Mouse (Mus musculus): ENCODE results near the gene Fbxl16. TPM values are rescaled to one million over a fixed set of nuclear protein-coding genes. Genes with fewer than 3 reads are reported as not detected.

Fbxl16 gene
- polyA plus RNA-seq, 1 experiment = 1.4 TPM

GRCm38 (mm10) chr17:25830806-25831431, 22.0 kb downstream of the Fbxl16 start:
- 91% methylated on average over 14 of the region's 14 CpGs for WGBS
- no peak for DNase-seq (ENCODE audit: low read depth in 1 of 2, low spot score in 2 of 2)
- H3K36me3 ChIP-seq (ENCODE audit: control insufficient read depth, insufficient read depth, low read length) = peaks cover 16% of the 10 kb centered on the region
- peaks cover 25% of the 10 kb centered on the region; the same call in 1 of the 2 replicates for H3K4me1 ChIP-seq (ENCODE audit: control insufficient read depth, insufficient read depth, insufficient read length)
- H3K4me3 ChIP-seq (ENCODE audit: extremely low read depth, insufficient read depth, insufficient read length) = no peak overlapping the region
- H3K27me3 ChIP-seq (ENCODE audit: control insufficient read depth, insufficient read depth, low read length) = no peaks in the 10 kb centered on the region
- TF ChIP-seq POLR2A (IDR thresholded peaks at IDR 0.05; ENCODE audit: low read depth, low read length) = no peak
- TF ChIP-seq CTCF (IDR thresholded peaks at IDR 0.05; ENCODE audit: extremely low read depth, insufficient read depth, insufficient read length, insufficient replicate concordance) = no peak
- no peak overlapping the region for H3K27ac ChIP-seq (ENCODE audit: insufficient read depth, low read length)

GRCm38 (mm10) chr17:25831451-25832281, 22.8 kb downstream of the Fbxl16 start:
- peak overlapping the region; percentile 89 for H3K4me3 ChIP-seq (ENCODE audit: extremely low read depth, insufficient read depth, insufficient read length)
- DNase-seq (ENCODE audit: low read depth in 1 of 2, low spot score in 2 of 2) = no peak
- peak overlapping the region; percentile 80; the same call in 1 of the 2 replicates for H3K27ac ChIP-seq (ENCODE audit: insufficient read depth, low read length)
- WGBS = 54% methylated on average over 21 of the region's 21 CpGs
- peaks cover 25% of the 10 kb centered on the region; the same call in 1 of the 2 replicates for H3K4me1 ChIP-seq (ENCODE audit: control insufficient read depth, insufficient read depth, insufficient read length)
- TF ChIP-seq POLR2A (IDR thresholded peaks at IDR 0.05; ENCODE audit: low read depth, low read length) (no peak), CTCF (IDR thresholded peaks at IDR 0.05; ENCODE audit: extremely low read depth, insufficient read depth, insufficient read length, insufficient replicate concordance) (no peak)
- H3K36me3 ChIP-seq (ENCODE audit: control insufficient read depth, insufficient read depth, low read length) = peaks cover 12% of the 10 kb centered on the region
- no peaks in the 10 kb centered on the region for H3K27me3 ChIP-seq (ENCODE audit: control insufficient read depth, insufficient read depth, low read length)

GRCm38 (mm10) chr17:25832436-25833290, 23.8 kb downstream of the Fbxl16 start:
- H3K27me3 ChIP-seq (ENCODE audit: control insufficient read depth, insufficient read depth, low read length) = no peaks in the 10 kb centered on the region
- peaks cover 12% of the 10 kb centered on the region for H3K36me3 ChIP-seq (ENCODE audit: control insufficient read depth, insufficient read depth, low read length)
- peak overlapping the region; percentile 86 for H3K27ac ChIP-seq (ENCODE audit: insufficient read depth, low read length)
- H3K4me1 ChIP-seq (ENCODE audit: control insufficient read depth, insufficient read depth, insufficient read length) = peaks cover 29% of the 10 kb centered on the region
- peak overlapping the region; percentile 90 for H3K4me3 ChIP-seq (ENCODE audit: extremely low read depth, insufficient read depth, insufficient read length)
- WGBS = under 1% methylated on average over 77 of the region's 77 CpGs
- peak; percentile 95 to 99 for DNase-seq (ENCODE audit: low read depth in 1 of 2, low spot score in 2 of 2)
- TF ChIP-seq CTCF (IDR thresholded peaks at IDR 0.05; ENCODE audit: extremely low read depth, insufficient read depth, insufficient read length, insufficient replicate concordance) = no peak
- peak; percentile 63 for TF ChIP-seq POLR2A (IDR thresholded peaks at IDR 0.05; ENCODE audit: low read depth, low read length)

- Histone ChIP-seq H3K4me1 (ENCODE audit: control insufficient read depth, insufficient read depth, insufficient read length) (peaks cover 27% of the 10 kb centered on the region), H3K27ac (ENCODE audit: insufficient read depth, low read length) (peak within 1 kb of the TSS; percentile 86), H3K36me3 (ENCODE audit: control insufficient read depth, insufficient read depth, low read length) (peaks cover 12% of the 10 kb centered on the region), H3K27me3 (ENCODE audit: control insufficient read depth, insufficient read depth, low read length) (no peaks in the 10 kb centered on the region), H3K4me3 (ENCODE audit: extremely low read depth, insufficient read depth, insufficient read length) (peak within 1 kb of the TSS; percentile 90)
- peak in 1 of 2 experiments; percentile 65 for DNase-seq (ENCODE audit: low read depth in 1 of 2, low spot score in 2 of 2)
- under 1% methylated on average over 24 of the region's 24 CpGs for WGBS
- TF ChIP-seq CTCF (IDR thresholded peaks at IDR 0.05; ENCODE audit: extremely low read depth, insufficient read depth, insufficient read length, insufficient replicate concordance) (no peak), POLR2A (IDR thresholded peaks at IDR 0.05; ENCODE audit: low read depth, low read length) (no peak)
Measured at GRCm38 (mm10) chr17:25833291-25833663, 24.4 kb downstream of the Fbxl16 start, which contains the start of gene Stub1. Gene Stub1, minus strand, starts transcription at chr17:25833404.

GRCm38 (mm10) chr17:25833961-25834594, 25.2 kb downstream of the Fbxl16 start:
- Histone ChIP-seq H3K4me1 (ENCODE audit: control insufficient read depth, insufficient read depth, insufficient read length) (peaks cover 24% of the 10 kb centered on the region), H3K27me3 (ENCODE audit: control insufficient read depth, insufficient read depth, low read length) (no peaks in the 10 kb centered on the region), H3K4me3 (ENCODE audit: extremely low read depth, insufficient read depth, insufficient read length) (peak overlapping the region; percentile 90; the same call in 1 of the 2 replicates), H3K36me3 (ENCODE audit: control insufficient read depth, insufficient read depth, low read length) (peaks cover 12% of the 10 kb centered on the region), H3K27ac (ENCODE audit: insufficient read depth, low read length) (peak overlapping the region; percentile 86; the same call in 1 of the 2 replicates)
- TF ChIP-seq CTCF (IDR thresholded peaks at IDR 0.05; ENCODE audit: extremely low read depth, insufficient read depth, insufficient read length, insufficient replicate concordance) (no peak), POLR2A (IDR thresholded peaks at IDR 0.05; ENCODE audit: low read depth, low read length) (no peak)
- WGBS = 59% methylated on average over 6 of the region's 6 CpGs
- no peak for DNase-seq (ENCODE audit: low read depth in 1 of 2, low spot score in 2 of 2)
